Mouse (Mus musculus) limb, embryonic 10.5 days (tissue): Measurements from ENCODE around the gene Sipa1l3. TPM values are rescaled to one million over a fixed set of nuclear protein-coding genes. Genes with fewer than 3 reads are reported as not detected.
A peak's percentile ranks its signal among the peaks of the same experiment; 100 is the strongest.

ENCODE experiments used
- DNase-seq: peaks from one replicate; pipeline ENCODE4 v3.0.0-alpha.2; 2017; ENCODE audit warnings: low spot score
- H3K27ac ChIP-seq: fragments of 300-500 bp; sonication (generic); 2 replicates; pipeline ENCODE4 v1.5.1; 2016; ENCODE audit warnings: mild to moderate bottlenecking
- H3K27me3 ChIP-seq: fragments of 300-500 bp; sonication (generic); 2 replicates; pipeline ENCODE4 v1.6.1; 2016; ENCODE audit warnings: low read depth, mild to moderate bottlenecking; ENCODE audit not compliant: poor library complexity, severe bottlenecking
- H3K36me3 ChIP-seq: fragments of 300-500 bp; sonication (generic); 2 replicates; pipeline ENCODE4 v1.6.1; 2016; ENCODE audit warnings: mild to moderate bottlenecking, moderate library complexity
- H3K4me1 ChIP-seq: fragments of 300-500 bp; sonication (generic); 2 replicates; pipeline ENCODE4 v1.6.1; 2016
- H3K4me3 ChIP-seq: fragments of 300-500 bp; sonication (generic); 2 replicates; pipeline ENCODE4 v1.5.1; 2016; ENCODE audit warnings: mild to moderate bottlenecking, moderate library complexity
- H3K9me3 ChIP-seq: fragments of 300-500 bp; sonication (generic); replicated peaks from 2 replicates; pipeline ENCODE4 v1.6.1; 2016; ENCODE audit warnings: mild to moderate bottlenecking
- WGBS: fragments of 180-500 bp; shearing (Covaris S2); methylation state at CpG from one replicate; pipeline ENCODE4 v1.1.7; 2016; 5-methylcytosine and 5-hydroxymethylcytosine counted together
- polyA plus RNA-seq: library from polyadenylated mRNA; unstranded; fragments of >200 nt; fragmentation: Nextera tagmentation; extraction: Ambion mirVana; gene quantifications from 2 replicates; pipeline ENCODE4 v1.2.1, GENCODE M21; 2016

The Sipa1l3 gene
- polyA plus RNA-seq, 1 experiment from 2014 or later = 12.6 TPM

DNA sequence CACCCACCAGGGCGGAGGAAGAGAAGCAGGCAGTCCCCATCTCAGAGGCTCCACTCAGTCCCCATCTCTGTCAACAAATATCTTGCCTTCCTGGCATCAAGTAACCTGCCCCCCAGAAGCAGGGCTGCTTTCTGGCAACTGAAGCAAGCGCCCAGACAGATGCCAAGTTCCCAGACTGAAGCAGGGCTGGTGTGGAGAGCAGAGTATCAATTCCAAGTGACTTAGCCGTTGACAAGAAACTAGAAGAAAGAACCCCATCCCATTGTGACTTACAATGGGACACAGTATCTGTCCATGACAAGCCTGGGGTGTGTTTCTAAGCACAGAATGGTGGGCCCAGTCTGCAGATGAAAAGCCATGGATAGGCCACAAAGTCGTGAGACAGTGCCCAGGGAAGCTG, 52.7 kb downstream of the Sipa1l3 start:
- WGBS = 94% methylated on average over 4 of the region's 4 CpGs
- Histone ChIP-seq H3K27ac (no peak overlapping the region), H3K9me3 (no peaks in the 10 kb centered on the region), H3K27me3 (no peaks in the 10 kb centered on the region), H3K36me3 (no peaks in the 10 kb centered on the region), H3K4me3 (no peak overlapping the region), H3K4me1 (peaks cover 15% of the 10 kb centered on the region)
- DNase-seq = no peak

DNA sequence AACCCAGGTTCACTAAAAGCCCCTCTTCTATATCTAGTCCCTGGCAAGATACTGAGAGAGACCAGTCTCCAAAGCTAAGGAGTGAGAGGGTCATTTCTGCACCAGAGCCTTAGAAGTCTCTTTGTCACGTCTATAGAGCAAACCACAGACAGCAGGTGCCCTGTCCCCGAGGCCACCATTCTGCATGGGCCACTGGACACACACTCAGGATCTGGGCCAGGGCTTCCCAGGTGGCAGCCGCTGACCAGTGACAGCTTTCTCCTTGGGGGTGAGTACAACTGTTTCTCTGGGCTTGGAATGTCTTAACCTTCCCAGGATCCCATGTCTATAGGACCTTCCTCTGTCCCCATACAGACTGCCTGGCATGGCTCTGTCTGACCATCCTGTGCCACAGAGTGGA, 55.6 kb downstream of the Sipa1l3 start:
- no peaks in the 10 kb centered on the region for H3K27me3 ChIP-seq
- H3K36me3 ChIP-seq = no peaks in the 10 kb centered on the region
- H3K9me3 ChIP-seq = no peaks in the 10 kb centered on the region
- no peak for DNase-seq
- H3K27ac ChIP-seq = no peak overlapping the region
- 87% methylated on average over 3 of the region's 3 CpGs for WGBS
- no peak overlapping the region for H3K4me3 ChIP-seq
- H3K4me1 ChIP-seq = peaks cover 17% of the 10 kb centered on the region

DNA sequence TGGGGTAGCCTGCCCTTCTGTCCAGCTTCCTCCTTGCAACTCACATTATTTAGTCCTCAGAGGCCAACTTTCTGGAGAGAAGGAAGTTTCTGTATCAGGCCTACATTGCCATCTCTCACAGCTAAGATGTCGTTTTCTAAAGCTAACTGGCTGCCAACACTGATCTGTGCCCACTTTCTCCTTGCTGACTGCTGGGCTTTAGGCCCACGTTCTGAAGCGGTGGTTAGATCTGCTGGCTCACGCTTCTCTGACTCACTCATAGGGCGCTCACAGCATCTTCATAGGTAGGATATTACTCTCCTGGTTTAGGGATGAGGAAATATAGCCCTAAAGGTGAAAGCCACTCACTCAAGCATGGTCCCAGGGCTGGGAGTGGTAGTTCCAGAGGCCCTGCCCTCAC, 56.3 kb downstream of the Sipa1l3 start:
- no peak overlapping the region for H3K4me3 ChIP-seq
- H3K27ac ChIP-seq = peak overlapping the region; percentile 33; the same call in 1 of the 2 replicates
- no peaks in the 10 kb centered on the region for H3K27me3 ChIP-seq
- peaks cover 17% of the 10 kb centered on the region for H3K4me1 ChIP-seq
- no peak for DNase-seq
- H3K9me3 ChIP-seq = no peaks in the 10 kb centered on the region
- WGBS = 89% methylated on average over 5 of the region's 5 CpGs
- H3K36me3 ChIP-seq = no peaks in the 10 kb centered on the region

DNA sequence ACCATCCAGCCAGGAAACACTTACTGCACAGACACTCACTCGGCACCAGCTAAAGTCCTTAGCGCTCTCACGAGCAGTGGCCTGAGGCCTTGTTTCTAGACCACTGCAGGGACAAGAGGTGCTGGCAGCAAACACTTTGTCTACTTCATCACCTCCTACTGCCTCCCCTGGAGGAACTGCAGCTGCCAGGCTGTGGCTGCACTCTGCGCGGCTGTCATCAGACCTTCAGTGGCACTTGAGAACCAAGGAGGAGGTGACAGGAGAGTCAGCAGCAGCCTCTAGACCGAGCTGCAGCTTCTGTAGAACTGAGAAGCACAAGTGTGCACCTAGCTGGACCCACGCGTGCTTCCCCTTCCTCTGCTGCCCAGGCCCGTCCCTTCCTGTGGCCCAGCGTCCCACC, 56.9 kb downstream of the Sipa1l3 start:
- Histone ChIP-seq H3K4me3 (no peak overlapping the region), H3K27ac (peak overlapping the region; percentile 33), H3K4me1 (peaks cover 17% of the 10 kb centered on the region), H3K36me3 (no peaks in the 10 kb centered on the region), H3K9me3 (no peaks in the 10 kb centered on the region), H3K27me3 (no peaks in the 10 kb centered on the region)
- no peak for DNase-seq
- WGBS = 80% methylated on average over 10 of the region's 10 CpGs

DNA sequence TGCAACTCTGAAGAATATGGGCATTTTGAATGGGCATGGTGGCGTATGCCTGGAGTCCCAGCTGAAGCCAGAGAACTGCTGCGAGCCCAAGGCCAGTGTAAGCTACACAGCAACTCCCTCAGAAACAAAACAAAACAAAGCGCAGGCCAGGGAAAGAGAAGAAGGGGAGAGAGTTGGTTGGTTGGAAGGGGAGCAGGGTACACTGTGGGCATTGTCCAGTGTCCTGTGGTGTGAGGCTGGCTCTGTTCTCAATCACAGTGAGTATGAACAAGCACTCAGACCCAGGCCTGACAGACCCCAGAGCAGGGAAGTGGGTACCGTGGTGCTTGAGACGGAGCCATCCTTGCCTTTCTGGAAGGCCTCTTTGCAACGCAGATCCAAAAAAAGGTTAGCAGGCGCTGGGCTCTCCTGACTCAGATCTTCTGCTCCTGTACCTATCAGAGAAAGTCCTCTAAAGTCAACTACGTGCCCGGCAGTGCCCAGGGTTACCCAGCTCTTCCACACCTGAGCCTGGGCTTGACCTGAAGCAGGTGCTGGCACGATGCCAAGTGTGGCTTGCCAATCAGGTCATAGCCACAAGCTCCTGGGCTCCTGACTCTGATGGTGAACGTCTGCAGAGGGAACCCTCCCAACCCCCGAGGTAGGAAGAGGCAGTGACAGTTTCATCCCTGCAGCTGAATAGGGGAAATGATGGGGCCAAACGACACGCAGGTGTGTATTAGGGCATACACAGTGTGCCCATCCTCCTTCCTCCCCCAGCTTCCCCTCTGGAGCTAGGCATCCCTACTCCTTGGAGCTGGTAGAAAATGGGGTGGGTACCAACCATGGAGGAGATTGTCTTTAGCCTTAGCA, 59.3 kb downstream of the Sipa1l3 start:
- H3K36me3 ChIP-seq = no peaks in the 10 kb centered on the region
- 93% methylated on average over 14 of the region's 14 CpGs for WGBS
- no peaks in the 10 kb centered on the region for H3K9me3 ChIP-seq
- peaks cover 26% of the 10 kb centered on the region for H3K4me1 ChIP-seq
- no peak overlapping the region for H3K4me3 ChIP-seq
- no peaks in the 10 kb centered on the region for H3K27me3 ChIP-seq
- no peak overlapping the region for H3K27ac ChIP-seq
- DNase-seq = no peak

DNA sequence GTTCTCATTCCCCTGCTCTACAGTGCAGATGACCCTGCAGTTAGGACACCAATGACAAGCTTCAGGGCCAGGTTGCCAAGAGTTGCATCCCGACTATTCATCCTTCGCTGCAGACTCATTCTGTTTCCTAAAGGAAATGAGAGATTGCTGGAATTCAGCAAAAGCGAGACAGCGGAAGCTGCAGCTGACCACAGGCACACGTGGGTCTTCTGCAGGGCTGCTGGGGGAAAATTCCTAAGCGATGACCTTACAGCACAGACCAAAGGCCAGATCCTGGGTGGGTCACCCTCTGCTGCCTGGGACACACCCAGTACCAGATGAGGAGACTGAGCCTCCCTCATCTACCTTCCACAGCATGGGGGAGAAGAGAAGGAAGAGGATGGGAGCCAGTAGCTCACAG, 60.7 kb downstream of the Sipa1l3 start:
- H3K27ac ChIP-seq = peak overlapping the region; percentile 11; the same call in 1 of the 2 replicates
- H3K9me3 ChIP-seq = no peaks in the 10 kb centered on the region
- no peaks in the 10 kb centered on the region for H3K36me3 ChIP-seq
- no peak overlapping the region for H3K4me3 ChIP-seq
- DNase-seq = no peak
- peaks cover 39% of the 10 kb centered on the region for H3K4me1 ChIP-seq
- no peaks in the 10 kb centered on the region for H3K27me3 ChIP-seq
- WGBS = 78% methylated on average over 6 of the region's 6 CpGs

DNA sequence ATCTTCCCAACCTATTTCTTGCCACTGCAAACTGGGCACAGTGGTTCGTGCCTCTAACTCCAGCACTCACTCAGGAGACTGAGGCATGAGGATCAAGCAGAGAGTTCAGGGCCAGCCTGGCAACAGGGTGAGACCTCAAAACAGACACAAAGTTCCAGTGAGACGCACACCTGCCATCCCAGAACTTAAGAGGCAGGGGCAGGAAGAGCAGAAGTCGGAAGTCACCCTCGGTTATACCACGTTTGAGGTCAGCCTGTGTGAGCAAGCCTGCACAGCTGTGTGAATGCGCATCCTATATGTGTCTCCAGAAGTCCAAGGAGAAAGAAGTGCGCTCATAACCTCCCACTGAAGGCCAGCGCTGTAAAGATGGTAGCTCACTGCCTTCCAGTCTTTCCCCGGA, 61.7 kb downstream of the Sipa1l3 start:
- Histone ChIP-seq H3K9me3 (no peaks in the 10 kb centered on the region), H3K4me1 (peaks cover 42% of the 10 kb centered on the region), H3K27me3 (no peaks in the 10 kb centered on the region), H3K27ac (no peak overlapping the region), H3K4me3 (no peak overlapping the region), H3K36me3 (no peaks in the 10 kb centered on the region)
- WGBS = 92% methylated on average over 9 of the region's 9 CpGs
- DNase-seq = no peak

DNA sequence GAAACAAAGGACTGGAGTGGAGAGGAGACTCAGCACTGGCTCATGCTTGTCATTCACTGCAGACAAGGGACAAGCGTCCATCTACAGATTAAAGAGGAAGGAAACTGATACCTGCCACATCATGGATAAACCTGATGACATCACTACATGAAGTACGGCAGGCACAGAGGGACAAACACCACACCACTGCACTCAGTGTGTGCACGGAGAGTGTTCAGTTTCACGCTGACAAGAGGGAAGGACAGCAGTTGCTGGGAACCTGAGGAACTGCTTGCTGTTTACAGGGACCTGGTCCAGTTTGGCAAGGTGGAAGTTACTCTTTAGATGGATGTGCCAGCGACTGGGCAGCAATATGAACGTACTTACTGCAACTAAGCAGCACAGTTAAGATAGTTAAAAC, 62.9 kb downstream of the Sipa1l3 start:
- H3K36me3 ChIP-seq = no peaks in the 10 kb centered on the region
- no peak overlapping the region for H3K4me3 ChIP-seq
- no peak overlapping the region for H3K27ac ChIP-seq
- H3K9me3 ChIP-seq = no peaks in the 10 kb centered on the region
- 74% methylated on average over 6 of the region's 6 CpGs for WGBS
- peaks cover 42% of the 10 kb centered on the region for H3K4me1 ChIP-seq
- no peaks in the 10 kb centered on the region for H3K27me3 ChIP-seq
- no peak for DNase-seq

DNA sequence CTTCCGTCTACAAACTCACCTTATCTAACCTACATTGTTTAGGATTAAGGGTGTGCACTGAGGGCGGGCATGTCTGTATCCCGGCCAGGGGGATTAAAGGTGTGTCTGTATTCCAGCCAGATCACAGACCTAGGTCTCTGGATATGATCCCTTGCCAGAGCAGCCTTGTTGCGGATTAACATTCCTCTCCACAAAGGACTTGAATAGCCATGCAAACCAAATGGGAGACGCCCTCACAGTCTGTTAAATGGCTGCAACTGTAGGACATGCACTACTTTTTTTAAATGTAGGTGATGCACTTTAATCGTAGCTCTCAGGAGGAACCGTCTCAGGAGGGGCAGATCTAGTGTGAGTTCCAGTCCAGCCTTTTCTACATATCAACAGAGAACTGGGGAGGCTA, 63.5 kb downstream of the Sipa1l3 start:
- Histone ChIP-seq H3K9me3 (no peaks in the 10 kb centered on the region), H3K4me3 (no peak overlapping the region), H3K4me1 (peaks cover 48% of the 10 kb centered on the region), H3K27me3 (no peaks in the 10 kb centered on the region), H3K36me3 (no peaks in the 10 kb centered on the region), H3K27ac (no peak overlapping the region)
- DNase-seq = no peak
- 79% methylated on average over 7 of the region's 7 CpGs for WGBS

DNA sequence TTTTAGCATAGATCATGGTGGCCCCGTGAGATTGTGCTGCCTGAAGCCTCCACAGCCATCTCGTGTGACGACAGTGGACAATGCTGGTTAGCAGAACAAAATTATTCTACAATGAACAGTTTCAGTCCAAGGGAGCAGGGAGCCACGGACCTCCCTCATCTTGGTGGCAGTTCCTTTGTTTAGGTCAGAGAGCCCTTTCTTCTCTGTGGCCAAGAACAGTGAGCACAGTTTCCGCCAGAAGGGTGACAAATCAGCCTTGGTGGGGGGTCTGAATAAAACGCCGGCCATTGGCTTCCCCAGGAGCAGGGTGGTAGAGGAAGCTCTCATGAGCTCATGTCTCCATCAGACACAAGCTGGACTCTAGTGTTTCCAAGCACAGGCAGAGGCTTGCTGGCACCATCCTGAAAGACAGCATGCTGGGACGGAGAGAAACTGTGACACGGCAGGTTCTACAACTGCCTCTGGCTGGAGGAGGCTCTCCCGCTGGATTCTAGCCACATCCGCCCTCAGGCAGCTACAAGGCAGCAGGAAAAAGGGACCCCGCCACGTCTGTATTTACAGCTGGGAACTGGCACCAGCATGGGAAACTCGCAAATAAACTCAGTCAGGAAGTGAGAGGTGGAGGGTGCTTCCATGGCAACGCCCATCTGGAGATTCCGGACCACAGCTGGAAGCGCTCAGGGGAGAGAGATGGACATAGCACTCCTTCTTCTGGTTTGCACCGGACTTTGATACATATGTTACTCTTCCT, 65.3 kb downstream of the Sipa1l3 start:
- Histone ChIP-seq H3K4me3 (peak overlapping the region; percentile 37), H3K9me3 (no peaks in the 10 kb centered on the region), H3K27ac (peak overlapping the region; percentile 88), H3K27me3 (no peaks in the 10 kb centered on the region), H3K36me3 (no peaks in the 10 kb centered on the region), H3K4me1 (peaks cover 54% of the 10 kb centered on the region)
- 24% methylated on average over 18 of the region's 18 CpGs for WGBS
- peak; percentile 79 for DNase-seq

DNA sequence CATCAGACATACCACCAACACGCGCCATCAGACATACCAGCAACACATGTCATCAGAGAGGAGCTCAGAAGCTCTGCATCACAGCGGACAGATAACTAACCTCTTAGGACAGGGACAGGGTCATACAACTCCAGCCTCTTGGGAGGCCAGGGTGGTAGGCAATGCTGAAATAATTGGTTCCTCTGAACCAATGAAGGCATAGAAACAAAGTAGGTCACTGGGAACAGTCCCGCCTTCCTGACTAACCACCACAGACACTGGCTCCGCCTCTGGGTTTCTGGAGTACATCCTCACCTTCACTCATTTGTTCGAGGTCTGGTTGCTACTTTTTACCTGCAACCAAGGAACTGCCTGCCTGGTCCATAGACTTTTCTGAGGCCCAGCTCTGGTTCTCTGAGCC, 66.1 kb downstream of the Sipa1l3 start:
- H3K27ac ChIP-seq = peak overlapping the region; percentile 88
- no peaks in the 10 kb centered on the region for H3K36me3 ChIP-seq
- H3K27me3 ChIP-seq = no peaks in the 10 kb centered on the region
- 87% methylated on average over 6 of the region's 6 CpGs for WGBS
- peaks cover 55% of the 10 kb centered on the region for H3K4me1 ChIP-seq
- peak overlapping the region; percentile 37; the same call in 1 of the 2 replicates for H3K4me3 ChIP-seq
- no peak for DNase-seq
- H3K9me3 ChIP-seq = no peaks in the 10 kb centered on the region

DNA sequence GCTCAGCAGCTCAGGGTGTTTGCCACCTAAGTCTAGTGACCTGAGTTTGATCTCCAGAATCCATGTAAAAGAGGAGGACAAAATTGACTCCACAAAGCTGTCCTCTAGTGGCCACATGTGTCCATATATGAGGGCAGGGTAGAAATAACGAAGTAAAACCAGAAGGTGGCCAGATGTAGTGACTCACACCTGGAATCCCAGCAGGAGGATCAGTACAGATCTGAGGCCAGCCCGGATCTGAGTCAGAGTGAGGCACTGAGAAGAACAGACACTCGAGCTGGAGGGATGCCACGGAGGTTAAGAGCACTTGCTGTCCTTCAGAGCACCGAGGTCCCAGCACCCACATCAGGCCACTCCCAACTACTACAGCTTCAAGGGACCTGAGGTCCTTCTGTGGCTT, 68.3 kb downstream of the Sipa1l3 start:
- WGBS = 80% methylated on average over 5 of the region's 5 CpGs
- no peak for DNase-seq
- no peak overlapping the region for H3K4me3 ChIP-seq
- no peaks in the 10 kb centered on the region for H3K27me3 ChIP-seq
- H3K27ac ChIP-seq = no peak overlapping the region
- H3K36me3 ChIP-seq = no peaks in the 10 kb centered on the region
- H3K9me3 ChIP-seq = no peaks in the 10 kb centered on the region
- H3K4me1 ChIP-seq = peaks cover 52% of the 10 kb centered on the region

DNA sequence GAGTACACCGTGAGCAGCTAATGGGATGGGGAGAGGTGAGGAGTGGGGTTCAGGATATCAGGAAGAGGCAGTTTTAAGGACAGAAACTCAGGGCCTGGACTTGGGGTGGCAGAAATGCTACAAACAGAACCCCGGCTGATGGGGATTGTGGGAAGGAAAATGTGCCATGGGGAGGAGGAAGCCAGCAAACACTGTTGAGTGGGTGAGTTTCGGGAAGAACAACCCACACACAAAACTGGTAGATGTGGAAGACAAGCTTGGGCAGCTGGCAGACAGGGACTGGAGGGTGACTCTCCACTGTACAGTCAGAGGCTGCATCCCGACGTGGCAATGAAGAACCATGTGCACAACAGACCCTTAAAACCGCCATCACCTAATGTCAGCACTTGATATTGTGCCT, 69.6 kb downstream of the Sipa1l3 start:
- no peaks in the 10 kb centered on the region for H3K27me3 ChIP-seq

More for the DNA sequence above, 69.6 kb downstream of the Sipa1l3 start:
- Histone ChIP-seq H3K4me1 (peaks cover 55% of the 10 kb centered on the region), H3K27ac (0 out of 2 replicates have a peak overlapping the region, but pooled peaks have one; percentile 26), H3K36me3 (no peaks in the 10 kb centered on the region), H3K9me3 (no peaks in the 10 kb centered on the region), H3K4me3 (no peak overlapping the region)
- DNase-seq = no peak
- whole genome bisulfite sequencing = 91% methylated on average over 6 of the region's 6 CpGs
